Mouse (Mus musculus) limb, embryonic 10.5 days (tissue): ENCODE data around the gene Zfp341. TPM values are rescaled to one million over a fixed set of nuclear protein-coding genes. Genes with fewer than 3 reads are reported as not detected.

Source experiments
- DNase-seq: peaks from one replicate; pipeline ENCODE4 v3.0.0-alpha.2; 2017; ENCODE audit warnings: low spot score
- H3K27ac ChIP-seq: fragments of 300-500 bp; sonication (generic); 2 replicates; pipeline ENCODE4 v1.5.1; 2016; ENCODE audit warnings: mild to moderate bottlenecking
- H3K27me3 ChIP-seq: fragments of 300-500 bp; sonication (generic); 2 replicates; pipeline ENCODE4 v1.6.1; 2016; ENCODE audit warnings: low read depth, mild to moderate bottlenecking; ENCODE audit not compliant: poor library complexity, severe bottlenecking
- H3K36me3 ChIP-seq: fragments of 300-500 bp; sonication (generic); 2 replicates; pipeline ENCODE4 v1.6.1; 2016; ENCODE audit warnings: mild to moderate bottlenecking, moderate library complexity
- H3K4me1 ChIP-seq: fragments of 300-500 bp; sonication (generic); 2 replicates; pipeline ENCODE4 v1.6.1; 2016
- H3K4me3 ChIP-seq: fragments of 300-500 bp; sonication (generic); 2 replicates; pipeline ENCODE4 v1.5.1; 2016; ENCODE audit warnings: mild to moderate bottlenecking, moderate library complexity
- H3K9me3 ChIP-seq: fragments of 300-500 bp; sonication (generic); replicated peaks from 2 replicates; pipeline ENCODE4 v1.6.1; 2016; ENCODE audit warnings: mild to moderate bottlenecking
- WGBS: fragments of 180-500 bp; shearing (Covaris S2); methylation state at CpG from one replicate; pipeline ENCODE4 v1.1.7; 2016; 5-methylcytosine and 5-hydroxymethylcytosine counted together
- polyA plus RNA-seq: library from polyadenylated mRNA; unstranded; fragments of >200 nt; fragmentation: Nextera tagmentation; extraction: Ambion mirVana; gene quantifications from 2 replicates; pipeline ENCODE4 v1.2.1, GENCODE M21; 2016

The Zfp341 gene
- polyA plus RNA-seq, 1 experiment from 2014 or later: 1.1 TPM

DNA sequence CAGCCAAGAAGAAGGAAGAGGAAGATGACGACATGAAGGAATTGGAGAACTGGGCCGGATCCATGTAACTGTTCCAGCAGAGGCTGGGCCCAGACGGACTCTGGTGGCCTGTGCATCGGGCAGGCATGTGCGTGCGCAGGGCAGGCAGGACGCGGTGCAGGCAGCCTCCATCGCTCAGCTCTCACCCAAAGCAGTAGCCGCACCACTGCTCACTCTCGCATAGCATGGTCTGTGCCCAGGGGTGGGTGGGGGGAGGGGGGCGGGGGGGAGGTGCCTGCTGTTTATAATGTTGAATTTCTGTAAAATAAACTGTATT lies 80.8 kb downstream of the Zfp341 start:
- Histone ChIP-seq H3K4me1 (peaks cover 6% of the 10 kb centered on the region; the same call in 1 of the 2 replicates), H3K4me3 (no peak overlapping the region), H3K27ac (no peak overlapping the region), H3K27me3 (no peaks in the 10 kb centered on the region), H3K36me3 (peaks cover 72% of the 10 kb centered on the region), H3K9me3 (no peaks in the 10 kb centered on the region)
- WGBS: 96% methylated on average over 12 of the region's 12 CpGs
- no peak for DNase-seq

DNA sequence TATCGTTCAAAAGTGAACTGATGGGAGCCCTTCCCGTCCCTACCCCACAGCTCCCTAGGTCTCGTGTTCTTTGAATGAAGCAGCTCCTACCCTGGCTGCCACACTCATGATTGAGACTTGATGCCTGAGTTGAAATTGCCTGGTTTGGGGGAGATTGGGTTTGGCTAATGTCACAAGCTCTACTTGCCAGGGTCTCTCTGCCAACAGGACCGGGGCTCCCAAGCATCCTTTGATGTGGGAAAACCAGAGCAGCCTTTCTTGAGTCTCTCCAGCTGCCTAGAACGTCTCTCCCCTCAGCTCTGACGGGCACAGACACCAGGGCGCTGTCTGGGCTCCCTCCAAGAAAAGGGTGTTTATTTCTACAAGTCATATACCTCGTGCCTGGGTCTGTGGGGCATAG lies 82.6 kb downstream of the Zfp341 start:
- Histone ChIP-seq H3K4me3 (no peak overlapping the region), H3K4me1 (peaks cover 6% of the 10 kb centered on the region; the same call in 1 of the 2 replicates), H3K9me3 (no peaks in the 10 kb centered on the region), H3K36me3 (peaks cover 60% of the 10 kb centered on the region), H3K27ac (no peak overlapping the region), H3K27me3 (no peaks in the 10 kb centered on the region)
- WGBS: 73% methylated on average over 8 of the region's 8 CpGs
- no peak for DNase-seq

Other genes with a start within 250 kb of the Zfp341 start
- 15.6 and 20.6 TPM in 2 replicates for gene Cdk5rap1, start 240.3 kb upstream of the Zfp341 start, polyA plus RNA-seq
- 2.8 and 3.2 TPM in 2 replicates for gene Snta1, start 205.2 kb upstream of the Zfp341 start, polyA plus RNA-seq
- 54.0 and 59.2 TPM in 2 replicates for gene Cbfa2t2, start 176.8 kb upstream of the Zfp341 start, polyA plus RNA-seq
- gene 1700003F12Rik, start 66.2 kb upstream of the Zfp341 start, polyA plus RNA-seq: 1.1 and 1.6 TPM in 2 replicates
- gene Actl10, start 61.5 kb upstream of the Zfp341 start, polyA plus RNA-seq: 0.16 and 0.28 TPM in 2 replicates
- 2.0 and 2.1 TPM in 2 replicates for gene Necab3, start 54.4 kb upstream of the Zfp341 start, polyA plus RNA-seq
- 25.4 and 27.3 TPM in 2 replicates for gene E2f1, start 43.4 kb upstream of the Zfp341 start, polyA plus RNA-seq
- gene Pxmp4, start 9.6 kb upstream of the Zfp341 start, polyA plus RNA-seq: 11.4 and 14.5 TPM in 2 replicates
- 0.34 and 0.64 TPM in 2 replicates for gene 4930519P11Rik, start 140 bp downstream of the Zfp341 start, polyA plus RNA-seq
- gene Chmp4b, start 38.4 kb downstream of the Zfp341 start, polyA plus RNA-seq: 13.6 and 14.6 TPM in 2 replicates
- gene Gm14214, start 156.7 kb downstream of the Zfp341 start, polyA plus RNA-seq: not detected in 2 replicates
- 55.0 and 61.9 TPM in 2 replicates for gene Raly, start 177.8 kb downstream of the Zfp341 start, polyA plus RNA-seq
- 32.5 and 45.1 TPM in 2 replicates for gene a, start 178.1 kb downstream of the Zfp341 start, polyA plus RNA-seq